Mouse (Mus musculus) cerebellum, adult 2 months (tissue): ENCODE results near the gene Eef1akmt2.

ENCODE experiments used
- CTCF ChIP-seq: fragments of 200-500 bp; IDR thresholded peaks from 2 replicates; pipeline ENCODE4 v1.5.1; 2011; ENCODE audit warnings: low read depth, mild to moderate bottlenecking, control low read depth, low read length, moderate library complexity, borderline replicate concordance; ENCODE audit not compliant: insufficient read depth
- POLR2A ChIP-seq: fragments of 200-500 bp; IDR thresholded peaks from 2 replicates; pipeline ENCODE4 v1.6.1; 2011; ENCODE audit warnings: low read length, control low read depth, borderline replicate concordance; ENCODE audit not compliant: insufficient read depth

GRCm38 (mm10) chr7:132888518-132889249 lies 36.2 kb upstream of the Eef1akmt2 start:
- TF ChIP-seq POLR2A = no peak
- no peak for TF ChIP-seq CTCF
